Mouse (Mus musculus) liver, postnatal 0 days (tissue): ENCODE measurements at regions not wholly inside any gene's neighbourhood (a gene's known extent, or its start where the extent isn't known, plus 50 kb on each side); places are given as distances from the start of the nearest gene placed in this dataset.

Experiments used
- ATAC-seq: fragments of 200-750 bp; cut with Nextera tagmentation; 2 replicates; pipeline ENCODE4 v1.8.0; 2017; ENCODE audit warnings: mild to moderate bottlenecking, moderate library complexity
- DNase-seq: peaks from one replicate; pipeline ENCODE4 v3.0.0-alpha.2; 2016
- H3K27ac ChIP-seq: fragments of 300-500 bp; sonication (generic); 2 replicates; pipeline ENCODE4 v1.5.1; 2014; ENCODE audit warnings: antibody characterized with exemption, moderate library complexity, mild to moderate bottlenecking, low read depth
- H3K27me3 ChIP-seq: fragments of 300-500 bp; sonication (generic); 2 replicates; pipeline ENCODE4 v1.6.1; 2014; ENCODE audit warnings: low read length, control low read depth, mixed read lengths; ENCODE audit not compliant: insufficient read depth
- H3K36me3 ChIP-seq: fragments of 300-500 bp; sonication (generic); replicated peaks from 2 replicates; pipeline ENCODE4 v1.6.1; 2014; ENCODE audit warnings: mild to moderate bottlenecking, control low read depth, low read length, moderate library complexity, mixed read lengths; ENCODE audit not compliant: insufficient read depth
- H3K4me1 ChIP-seq: fragments of 300-500 bp; sonication (generic); 2 replicates; pipeline ENCODE4 v1.6.1; 2014; ENCODE audit warnings: antibody characterized with exemption, mild to moderate bottlenecking, control low read depth; ENCODE audit not compliant: insufficient read depth
- H3K4me2 ChIP-seq: fragments of 300-500 bp; sonication (generic); 2 replicates; pipeline ENCODE4 v1.6.1; 2014; ENCODE audit warnings: low read depth, mild to moderate bottlenecking, low read length, moderate library complexity, mixed read lengths
- H3K4me3 ChIP-seq: fragments of 300-500 bp; sonication (generic); 2 replicates; pipeline ENCODE4 v1.5.1; 2014; ENCODE audit warnings: low read depth, low read length
- H3K9ac ChIP-seq: fragments of 300-500 bp; sonication (generic); replicated peaks from 2 replicates; pipeline ENCODE4 v1.6.1; 2014; ENCODE audit warnings: mild to moderate bottlenecking, moderate library complexity
- H3K9me3 ChIP-seq: fragments of 300-500 bp; sonication (generic); 2 replicates; pipeline ENCODE4 v1.6.1; 2016; ENCODE audit warnings: mild to moderate bottlenecking, control low read depth, low read length, mixed read lengths
- CTCF ChIP-seq: sonication (generic); IDR thresholded peaks from 2 replicates; pipeline ENCODE4 v1.5.1; 2016; ENCODE audit warnings: antibody characterized with exemption, low read depth
- EP300 ChIP-seq: IDR thresholded peaks from 2 replicates; pipeline ENCODE4 v1.6.1; 2016; ENCODE audit warnings: antibody characterized with exemption, low read depth, mild to moderate bottlenecking
- WGBS: fragments of 180-500 bp; shearing (Covaris S2); extraction: QIAGEN DNeasy Blood & Tissue Kit; methylation state at CpG from one replicate; pipeline ENCODE4 v1.1.7; 2014; ENCODE audit not compliant: insufficient replicate concordance; 5-methylcytosine and 5-hydroxymethylcytosine counted together

- 61% methylated on average over 4 of the region's 4 CpGs for WGBS
- no peak for TF ChIP-seq EP300
- no peak for TF ChIP-seq CTCF
- no peaks in the 10 kb centered on the region for H3K4me1 ChIP-seq
- H3K9me3 ChIP-seq: 0 out of 2 replicates have a peak, but pooled peaks cover 3% of the 10 kb centered on the region
- ATAC-seq: no peak
- no peaks in the 10 kb centered on the region for H3K27me3 ChIP-seq
- H3K4me2 ChIP-seq: no peak overlapping the region
- H3K9ac ChIP-seq: no peak overlapping the region
- DNase-seq: no peak
- no peaks in the 10 kb centered on the region for H3K36me3 ChIP-seq
- H3K4me3 ChIP-seq: no peak overlapping the region
- no peak overlapping the region for H3K27ac ChIP-seq
These were observed 214.3 kb downstream of the Gm9195 start for GRCm38 (mm10) chr14:72277309-72277708.

GRCm38 (mm10) chr14:72259255-72259654 lies 232.4 kb downstream of the Gm9195 start:
- H3K4me3 ChIP-seq: no peak overlapping the region
- no peaks in the 10 kb centered on the region for H3K9me3 ChIP-seq
- no peak overlapping the region for H3K9ac ChIP-seq
- H3K4me1 ChIP-seq: no peaks in the 10 kb centered on the region
- no peaks in the 10 kb centered on the region for H3K36me3 ChIP-seq
- no peak for TF ChIP-seq EP300
- TF ChIP-seq CTCF: no peak
- WGBS: 39% methylated on average over 2 of the region's 2 CpGs
- ATAC-seq: no peak
- H3K27me3 ChIP-seq: no peaks in the 10 kb centered on the region
- H3K27ac ChIP-seq: no peak overlapping the region
- DNase-seq: no peak
- no peak overlapping the region for H3K4me2 ChIP-seq

GRCm38 (mm10) chr14:72241872-72242271 lies 249.8 kb downstream of the Gm9195 start:
- Histone ChIP-seq H3K27ac (no peak overlapping the region), H3K36me3 (no peaks in the 10 kb centered on the region), H3K4me3 (no peak overlapping the region), H3K4me2 (no peak overlapping the region), H3K9ac (no peak overlapping the region), H3K27me3 (no peaks in the 10 kb centered on the region), H3K4me1 (no peaks in the 10 kb centered on the region), H3K9me3 (no peaks in the 10 kb centered on the region)
- 82% methylated on average over 4 of the region's 4 CpGs for WGBS
- DNase-seq (no peak), ATAC-seq (no peak)
- TF ChIP-seq EP300 (no peak), CTCF (no peak)

- Histone ChIP-seq H3K36me3 (no peaks in the 10 kb centered on the region), H3K9me3 (no peaks in the 10 kb centered on the region), H3K9ac (no peak overlapping the region), H3K4me3 (no peak overlapping the region), H3K27me3 (no peaks in the 10 kb centered on the region), H3K4me2 (no peak overlapping the region), H3K4me1 (no peaks in the 10 kb centered on the region), H3K27ac (no peak overlapping the region)
- no peak for DNase-seq
- 52% methylated on average over 4 of the region's 4 CpGs for WGBS
- no peak for ATAC-seq
- TF ChIP-seq EP300 (no peak), CTCF (no peak)
These were observed 251.4 kb downstream of the Gm9195 start for GRCm38 (mm10) chr14:72240272-72240671.

GRCm38 (mm10) chr14:72238344-72238743 lies 253.3 kb downstream of the Gm9195 start:
- DNase-seq (no peak), ATAC-seq (no peak)
- no peaks in the 10 kb centered on the region for H3K36me3 ChIP-seq
- no peak overlapping the region for H3K4me3 ChIP-seq
- H3K27me3 ChIP-seq: no peaks in the 10 kb centered on the region
- H3K4me2 ChIP-seq: no peak overlapping the region
- no peak overlapping the region for H3K27ac ChIP-seq
- H3K9me3 ChIP-seq: no peaks in the 10 kb centered on the region
- H3K4me1 ChIP-seq: no peaks in the 10 kb centered on the region
- TF ChIP-seq EP300: no peak
- no peak for TF ChIP-seq CTCF
- H3K9ac ChIP-seq: no peak overlapping the region
- WGBS: 81% methylated on average over 4 of the region's 4 CpGs

DNA sequence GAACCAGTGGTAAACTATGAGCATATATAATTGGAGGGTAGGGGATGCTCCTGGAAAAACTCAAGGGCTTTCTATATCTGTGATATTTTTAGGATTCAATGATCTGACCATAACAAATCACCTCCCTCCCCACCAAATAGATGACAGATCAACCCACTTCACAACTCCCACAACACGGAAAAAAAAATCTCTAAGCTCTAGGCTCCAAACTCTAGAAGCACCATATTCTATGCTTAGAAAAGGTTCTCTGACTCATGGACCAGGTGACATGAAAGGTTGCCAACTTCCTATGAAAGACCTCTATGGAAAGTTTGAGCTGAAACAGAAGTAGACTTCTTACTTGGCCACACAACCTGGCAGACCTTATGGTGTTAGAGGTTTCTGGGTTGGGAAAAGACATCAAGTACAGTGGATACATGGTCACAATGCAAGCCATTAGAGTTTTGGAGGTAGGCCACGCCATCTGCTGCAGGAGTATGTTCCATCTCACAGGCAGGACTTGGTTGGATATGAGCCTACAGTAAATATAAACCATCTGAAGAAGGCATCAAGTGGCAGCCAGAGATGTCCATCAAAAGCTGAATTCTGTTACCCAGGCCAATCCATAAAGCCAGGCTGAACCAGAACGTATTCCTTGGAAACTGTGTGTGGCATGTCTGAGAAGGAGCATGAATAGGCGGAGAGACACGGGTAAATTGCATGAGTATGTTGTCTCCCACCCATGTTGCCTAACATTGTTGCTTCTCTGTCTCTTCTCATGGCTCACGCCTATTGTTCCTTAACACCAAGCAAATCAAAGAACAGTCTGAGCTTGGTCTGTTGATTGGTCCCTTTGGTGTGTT lies 257.2 kb downstream of the Gm9195 start:
- Histone ChIP-seq H3K27me3 (no peaks in the 10 kb centered on the region), H3K36me3 (no peaks in the 10 kb centered on the region), H3K4me2 (no peak overlapping the region), H3K4me1 (no peaks in the 10 kb centered on the region), H3K9me3 (no peaks in the 10 kb centered on the region), H3K27ac (no peak overlapping the region), H3K9ac (no peak overlapping the region), H3K4me3 (no peak overlapping the region)
- DNase-seq (no peak), ATAC-seq (no peak)
- TF ChIP-seq CTCF (no peak), EP300 (no peak)
- 68% methylated on average over 6 of the region's 6 CpGs for WGBS
